Mouse (Mus musculus) fat pad, adult 2 months (tissue): ENCODE data around the gene Slc46a3.
"Not testable (repeated sequence)": the region's sequence is repeated elsewhere in the genome, so short reads cannot be mapped to it uniquely, and the experiment has no call there.

Experiments used
- DNase-seq: peaks from one replicate; pipeline ENCODE4 v3.0.0-alpha.2; 2011; ENCODE audit warnings: low read depth, low spot score; ENCODE audit errors: extremely low read depth

Gene Slc46a3

DNA sequence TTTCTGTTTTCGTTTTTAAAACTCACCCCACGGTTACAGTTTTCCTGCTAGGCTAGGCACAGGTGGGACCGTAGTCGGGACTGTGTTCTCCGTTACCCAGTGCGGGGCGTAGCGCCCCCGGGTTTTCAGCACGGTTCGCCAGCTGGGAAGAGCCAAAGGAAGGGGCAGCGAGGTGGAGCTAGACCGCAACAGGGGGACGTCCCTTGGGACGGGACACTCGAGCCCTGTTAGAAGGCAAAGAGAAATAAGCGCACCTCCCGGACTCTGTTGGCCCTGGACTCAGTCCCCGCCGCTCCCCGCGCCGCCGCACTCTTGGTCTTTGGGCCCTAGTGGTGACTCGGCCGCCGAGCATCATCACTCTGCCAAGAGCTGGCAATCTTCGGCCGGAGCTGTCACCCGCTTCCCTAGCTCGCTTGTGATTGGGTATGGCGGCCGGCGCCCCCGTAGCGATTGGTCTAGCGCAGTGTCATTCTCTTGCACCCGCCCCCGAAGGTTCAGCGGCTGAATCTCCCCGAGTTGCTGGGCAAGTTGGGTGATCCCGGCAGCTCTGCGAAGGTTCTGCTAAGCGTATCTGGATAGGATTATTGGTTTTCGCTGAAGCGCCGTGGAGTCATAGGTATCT is at the start of gene Slc46a3:
TSS of gene Slc46a3 (minus strand) at position 361 of the 622 bp plus-strand sequence.
- DNase-seq: no peak

DNA sequence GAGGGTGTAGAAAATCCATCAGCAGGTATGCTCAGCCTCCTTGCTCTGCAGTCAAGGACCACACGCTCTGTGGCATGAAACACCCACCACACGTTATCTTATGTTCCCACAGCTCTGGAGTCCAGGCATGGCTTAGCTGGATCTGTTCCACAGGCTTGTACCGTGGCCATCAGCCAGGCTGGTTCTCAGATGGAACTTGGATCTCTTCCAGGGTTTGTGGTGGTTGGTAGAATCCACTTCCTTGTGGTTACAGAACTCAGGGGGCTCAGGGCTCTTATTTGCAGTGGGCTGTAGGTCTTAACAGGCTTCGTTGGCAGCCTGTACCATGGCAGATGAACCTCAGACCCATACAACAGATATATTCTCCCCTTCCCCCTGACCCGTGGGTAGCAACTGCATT is 44.6 kb upstream of the Slc46a3 start:
- no peak for DNase-seq

DNA sequence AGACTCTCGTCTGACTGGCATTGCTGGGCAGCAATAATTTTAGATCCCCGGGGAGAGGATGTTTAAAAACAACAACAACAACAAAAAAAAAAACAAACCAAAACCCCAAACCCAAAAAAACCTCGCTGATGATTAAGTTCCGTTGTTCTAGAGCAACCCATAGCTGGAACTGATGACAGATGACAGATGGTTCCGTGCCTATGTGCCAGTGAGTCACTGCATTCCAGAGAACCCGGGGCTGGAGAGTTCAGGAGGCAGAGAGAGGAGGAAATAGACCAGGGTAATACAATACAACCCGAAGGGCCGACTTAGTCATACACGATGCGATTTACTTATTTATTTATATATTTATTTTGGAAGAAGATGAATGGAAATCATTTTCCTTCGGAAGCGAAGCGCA is 40.5 kb upstream of the Slc46a3 start:
- no peak for DNase-seq

DNA sequence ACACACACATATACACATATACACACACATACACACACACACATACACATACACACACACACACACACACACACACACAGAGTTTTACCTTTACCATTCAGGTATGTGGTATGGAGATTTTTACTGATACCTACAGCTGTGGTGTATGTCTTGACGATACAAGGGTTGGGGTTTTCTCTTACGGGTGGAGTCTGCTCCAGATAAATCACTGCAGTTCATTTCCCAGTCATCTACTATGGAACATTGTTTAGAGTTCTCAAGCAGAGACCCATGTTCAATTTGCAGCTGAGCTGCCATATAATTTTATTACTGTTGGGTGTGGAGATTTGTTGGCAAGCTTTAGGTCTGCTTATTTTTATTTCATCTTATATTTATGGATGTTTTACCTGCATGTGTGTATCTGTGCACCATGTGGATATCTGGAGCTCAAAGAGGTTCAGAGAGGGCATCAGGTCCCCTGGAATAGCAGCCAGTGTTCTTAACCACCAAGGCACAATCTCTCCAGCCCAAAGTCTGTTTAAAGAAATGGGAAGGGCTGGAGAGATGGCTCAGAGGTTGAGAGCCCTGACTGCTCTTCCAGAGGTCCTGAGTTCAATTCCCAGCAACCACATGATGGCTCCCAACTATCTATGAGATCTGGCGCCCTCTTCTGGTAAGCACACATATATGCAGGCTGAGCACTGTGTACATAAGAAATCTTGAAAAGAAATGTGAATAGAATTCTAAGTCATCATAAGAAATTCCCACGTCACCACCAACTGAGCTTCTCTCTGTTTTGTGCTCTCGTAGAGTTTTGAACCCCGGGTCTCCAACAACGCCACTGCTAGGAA is 34.3 kb upstream of the Slc46a3 start:
- no peak for DNase-seq

DNA sequence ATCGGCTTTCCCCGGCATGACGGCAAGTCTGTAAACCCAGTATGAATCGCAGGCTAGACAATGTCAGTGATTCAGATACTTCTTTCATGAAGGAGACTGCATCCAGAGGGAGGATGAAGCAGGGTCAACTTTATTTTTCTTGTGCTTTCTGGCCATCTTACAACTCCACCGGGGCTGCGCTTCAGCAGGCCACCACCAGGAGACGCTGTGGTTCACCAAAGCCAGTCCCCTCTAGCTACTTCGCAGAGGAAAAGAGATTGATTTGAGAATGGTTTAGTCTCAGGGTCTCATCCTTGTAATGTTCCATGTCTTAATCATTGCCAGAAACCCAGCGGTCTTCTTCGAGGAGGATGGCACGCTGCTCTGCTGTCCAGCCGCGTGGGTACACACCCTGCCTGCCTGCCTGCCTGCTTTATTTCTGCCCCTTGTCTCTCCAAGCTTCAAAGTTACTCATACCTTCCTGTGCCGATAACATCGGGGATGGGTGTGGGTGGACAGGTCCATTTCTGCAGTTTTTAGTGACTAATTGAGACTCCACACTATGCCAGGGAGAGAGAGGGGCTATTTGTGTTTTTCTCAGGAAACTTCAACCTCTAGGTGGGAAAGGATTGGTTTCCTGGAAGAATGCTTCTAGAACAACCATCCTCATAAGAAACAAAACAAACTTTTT is 31.5 kb upstream of the Slc46a3 start:
- DNase-seq: no peak

DNA sequence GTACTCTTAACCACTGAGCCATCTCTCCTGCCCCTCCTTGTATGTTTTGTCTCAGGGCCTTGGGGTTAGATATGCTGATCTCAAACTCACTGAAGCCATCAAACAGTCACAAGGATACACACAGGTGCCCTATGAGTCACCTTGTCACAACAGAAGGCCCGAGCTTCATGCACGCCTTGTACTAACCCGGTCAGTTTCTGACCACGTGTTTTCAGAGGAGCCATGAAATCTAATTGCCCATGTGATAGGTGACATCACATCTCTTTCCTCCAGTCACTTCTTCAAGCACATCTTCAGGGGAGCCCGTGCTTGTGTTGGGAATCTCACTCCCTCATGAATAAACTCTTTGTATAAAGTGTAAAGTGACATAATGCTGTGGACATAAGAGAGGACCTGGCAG is 30.0 kb upstream of the Slc46a3 start:
- no peak for DNase-seq

DNA sequence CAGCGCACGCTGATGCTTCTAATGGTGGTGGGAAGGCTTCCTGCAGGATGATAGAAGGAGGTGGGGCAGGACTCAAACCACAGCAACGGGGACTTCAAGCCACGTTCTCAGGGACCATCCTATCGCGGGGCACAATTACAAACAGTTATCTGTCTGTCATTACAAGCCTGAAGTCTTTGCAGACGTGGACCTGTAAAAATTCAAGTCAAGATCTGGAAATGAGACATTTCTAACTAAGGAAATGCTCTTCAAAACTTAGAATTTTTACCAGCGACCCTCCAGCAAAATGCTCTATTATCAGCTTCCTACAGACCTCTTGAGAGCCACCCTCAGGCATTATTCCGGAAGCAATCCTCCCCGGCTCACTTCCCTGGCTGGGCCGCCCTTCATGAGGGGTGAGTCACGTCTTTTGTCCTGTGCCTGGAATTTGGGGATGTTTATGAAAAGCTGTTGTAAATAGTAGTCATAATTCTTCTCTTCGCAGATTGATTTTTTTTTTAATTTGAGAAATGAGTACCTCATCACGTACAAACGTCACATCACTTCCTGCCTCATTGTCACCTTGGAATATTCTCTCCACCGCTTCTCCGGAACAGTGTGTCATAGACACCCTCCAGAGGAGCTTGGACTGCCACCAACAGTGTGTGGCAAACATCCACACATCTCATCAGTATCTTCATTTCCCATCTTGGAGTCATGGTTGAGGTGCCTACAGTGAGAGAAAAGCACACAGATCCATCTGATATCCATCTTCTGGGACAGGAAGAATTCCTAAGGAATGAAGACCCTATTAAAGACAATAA is 23.6 kb upstream of the Slc46a3 start:
- no peak for DNase-seq

DNA sequence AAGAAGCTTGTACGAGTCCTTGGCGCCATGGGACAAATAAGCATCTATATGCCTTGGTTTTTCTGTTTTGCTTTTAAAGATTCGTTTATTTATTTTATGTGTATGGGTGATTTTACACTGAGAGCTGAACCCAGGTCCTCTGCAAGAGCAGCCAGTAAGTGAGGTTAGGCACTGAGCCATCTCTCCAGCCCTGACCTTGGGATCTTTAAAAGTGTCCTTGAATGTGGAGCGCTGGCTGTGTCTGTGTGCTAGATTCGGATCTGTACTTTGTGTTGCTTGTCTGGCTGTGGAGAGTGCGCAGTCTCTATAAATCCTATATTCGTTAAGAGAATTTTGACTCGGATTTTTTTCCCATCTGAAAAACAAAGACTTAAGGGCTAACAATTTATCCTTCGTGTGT is 21.6 kb upstream of the Slc46a3 start:
- DNase-seq: no peak

DNA sequence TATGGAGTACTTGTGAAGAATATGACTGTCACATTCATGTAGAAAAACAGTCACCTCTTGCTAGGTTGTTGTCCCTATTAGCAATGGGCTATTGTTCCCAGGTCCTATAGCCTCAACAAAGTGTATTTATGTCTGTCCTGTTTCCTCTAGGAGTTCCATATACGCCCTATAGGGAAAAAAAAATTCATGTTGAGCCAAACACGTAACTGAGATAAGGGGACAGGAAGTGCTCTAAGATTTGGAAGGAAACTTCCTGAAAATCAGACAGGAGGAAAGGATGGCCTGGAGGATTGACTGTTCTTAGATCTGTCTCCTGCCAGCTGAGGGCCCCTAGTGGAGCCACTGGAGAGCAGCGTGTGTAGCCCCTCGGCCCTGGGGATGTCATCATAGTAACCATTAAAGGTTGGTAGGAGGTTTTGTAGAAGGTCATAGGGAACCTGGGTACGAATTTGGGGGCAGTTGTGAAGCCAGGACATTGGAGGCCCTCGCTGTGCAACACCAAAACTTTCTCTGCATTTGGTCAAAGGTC is 20.5 kb upstream of the Slc46a3 start:
- no peak for DNase-seq

DNA sequence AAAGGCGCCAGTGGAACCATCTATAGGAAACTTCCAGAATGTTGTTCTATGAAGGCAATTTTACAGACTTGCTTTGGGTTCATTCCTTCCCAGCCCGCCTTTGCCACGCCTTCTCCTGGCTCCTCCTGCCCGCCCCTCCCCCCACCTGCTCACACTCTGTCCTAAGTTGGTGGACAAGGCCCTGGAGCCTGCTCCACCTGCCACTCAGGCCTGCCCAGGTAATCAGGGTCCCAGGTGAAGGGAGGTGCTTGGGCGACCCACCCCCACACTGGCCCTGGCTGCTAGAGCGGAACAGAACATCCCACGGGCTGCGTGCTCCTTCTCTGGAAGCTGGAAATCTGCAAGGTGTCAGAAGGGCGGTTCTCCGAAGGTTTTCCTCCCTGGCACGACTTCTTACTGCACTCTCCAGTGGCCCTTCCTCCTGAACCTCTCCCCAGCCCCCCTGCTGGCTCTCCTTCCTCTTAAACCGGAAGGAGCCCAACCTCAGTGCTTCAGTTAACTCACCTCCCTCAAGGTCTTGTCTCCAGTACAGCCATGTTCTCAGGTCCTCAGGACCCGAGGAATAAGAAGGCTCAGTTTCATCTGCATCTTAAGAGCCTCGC is 18.7 kb upstream of the Slc46a3 start:
- DNase-seq: no peak

DNA sequence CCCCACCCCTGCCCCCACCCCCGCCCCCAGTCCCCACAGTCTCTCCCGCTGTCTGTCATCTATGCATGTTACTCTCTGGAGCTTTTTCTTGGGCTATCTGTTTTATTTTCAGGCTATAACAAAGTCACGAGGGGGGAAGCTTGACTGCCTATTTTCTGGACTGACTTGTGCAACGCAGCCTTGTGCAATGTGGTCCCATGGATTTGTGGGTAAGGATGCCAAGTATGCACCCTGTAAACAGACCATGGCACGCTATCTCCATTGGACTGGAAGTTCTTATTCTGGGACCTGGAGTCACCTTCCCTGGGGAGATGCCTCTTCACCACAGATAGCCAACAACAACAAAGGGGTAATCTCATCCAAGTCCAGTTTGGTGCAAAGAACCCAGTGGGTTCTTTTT is 17.1 kb upstream of the Slc46a3 start:
- DNase-seq: no peak

DNA sequence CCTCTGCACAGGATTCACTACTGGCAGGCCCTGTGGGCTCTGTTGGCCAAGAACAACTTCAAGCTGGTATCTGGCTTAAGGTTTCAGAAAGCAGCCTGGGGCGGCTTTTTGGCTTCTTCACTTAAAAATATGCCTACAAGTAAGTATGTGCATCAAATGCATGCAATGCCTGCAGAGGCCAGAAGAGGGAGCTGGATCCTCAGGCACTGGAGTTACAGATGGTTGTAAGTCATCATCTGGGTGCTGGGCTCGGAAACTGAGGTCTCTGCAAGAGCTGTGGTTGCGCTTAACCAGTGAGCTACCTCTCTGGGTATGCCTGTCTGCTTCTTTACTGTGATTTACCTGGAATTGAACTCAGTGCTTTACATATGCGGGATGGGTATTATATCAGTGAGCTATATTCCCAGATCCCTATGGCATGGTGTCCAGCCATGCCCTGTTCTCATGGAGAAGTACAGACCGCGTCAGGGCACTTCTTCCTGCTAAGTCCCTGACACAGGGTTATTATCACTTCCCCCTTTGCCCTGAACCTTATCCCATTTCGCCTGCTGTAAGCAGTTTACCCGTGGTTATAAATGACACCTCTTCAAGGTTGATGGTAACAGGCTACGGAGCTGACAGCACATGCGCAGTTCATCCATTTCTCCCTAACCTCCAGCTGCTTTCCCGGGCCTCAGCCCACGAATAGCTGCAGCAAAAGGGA is 16.3 kb upstream of the Slc46a3 start:
- no peak for DNase-seq

DNA sequence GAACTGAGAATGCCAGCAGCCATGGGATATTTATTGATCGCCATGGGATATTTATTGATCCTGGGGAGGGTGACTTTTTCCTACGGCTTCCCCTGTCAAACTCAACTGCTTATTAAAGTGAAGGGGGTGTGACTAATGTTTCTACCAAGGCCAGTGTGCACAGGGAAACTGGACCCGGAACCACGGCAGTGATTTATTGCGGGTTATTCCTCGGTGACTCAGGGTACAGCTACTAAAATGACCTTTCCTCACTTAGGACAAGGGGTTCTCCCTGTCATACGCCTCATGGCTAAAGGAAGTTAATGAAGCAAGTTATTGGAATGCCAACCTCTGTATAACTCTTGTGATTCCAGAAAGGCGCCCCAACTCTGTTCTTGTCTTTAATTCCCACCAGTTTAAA is 13.2 kb upstream of the Slc46a3 start:
- no peak for DNase-seq

DNA sequence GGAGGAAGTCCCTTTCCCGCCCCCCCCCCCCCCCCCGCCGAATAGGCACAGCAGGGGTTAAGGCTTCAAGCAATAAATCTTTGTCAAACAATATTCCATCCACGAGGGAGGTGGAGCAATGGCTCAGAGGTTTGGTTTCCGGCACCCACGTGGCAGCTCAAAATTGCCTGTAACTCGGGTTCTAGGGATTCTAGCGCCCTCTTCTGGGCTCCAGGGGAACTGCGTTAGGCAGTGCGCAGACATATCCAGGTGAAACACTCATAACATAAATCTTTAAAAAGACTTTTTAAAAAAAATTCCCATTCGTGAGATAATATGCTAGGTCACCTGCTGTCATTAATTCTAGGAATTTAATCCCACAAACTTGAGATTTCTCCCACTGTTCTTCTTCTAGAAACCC is 12.5 kb upstream of the Slc46a3 start:
- no peak for DNase-seq

DNA sequence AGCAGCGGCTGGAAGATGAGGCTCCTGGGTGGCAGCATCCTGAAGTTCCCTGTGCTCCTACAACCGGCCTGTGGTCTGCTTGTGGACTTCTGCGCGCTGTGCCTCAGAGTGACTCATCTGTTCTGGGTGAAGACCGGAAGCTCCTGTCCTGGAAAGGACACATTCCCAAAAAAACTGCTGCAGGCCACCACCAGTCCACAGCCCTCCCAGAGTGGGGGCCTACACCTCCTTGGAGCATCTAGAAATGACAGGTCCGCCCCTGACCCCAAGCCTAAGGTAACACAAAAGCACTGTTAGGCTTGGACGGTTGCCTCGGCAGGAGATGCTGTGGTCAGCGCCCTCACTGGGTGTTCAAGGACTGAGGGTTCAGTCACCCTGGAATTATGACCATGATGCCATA is 8.6 kb upstream of the Slc46a3 start:
- DNase-seq: no peak

DNA sequence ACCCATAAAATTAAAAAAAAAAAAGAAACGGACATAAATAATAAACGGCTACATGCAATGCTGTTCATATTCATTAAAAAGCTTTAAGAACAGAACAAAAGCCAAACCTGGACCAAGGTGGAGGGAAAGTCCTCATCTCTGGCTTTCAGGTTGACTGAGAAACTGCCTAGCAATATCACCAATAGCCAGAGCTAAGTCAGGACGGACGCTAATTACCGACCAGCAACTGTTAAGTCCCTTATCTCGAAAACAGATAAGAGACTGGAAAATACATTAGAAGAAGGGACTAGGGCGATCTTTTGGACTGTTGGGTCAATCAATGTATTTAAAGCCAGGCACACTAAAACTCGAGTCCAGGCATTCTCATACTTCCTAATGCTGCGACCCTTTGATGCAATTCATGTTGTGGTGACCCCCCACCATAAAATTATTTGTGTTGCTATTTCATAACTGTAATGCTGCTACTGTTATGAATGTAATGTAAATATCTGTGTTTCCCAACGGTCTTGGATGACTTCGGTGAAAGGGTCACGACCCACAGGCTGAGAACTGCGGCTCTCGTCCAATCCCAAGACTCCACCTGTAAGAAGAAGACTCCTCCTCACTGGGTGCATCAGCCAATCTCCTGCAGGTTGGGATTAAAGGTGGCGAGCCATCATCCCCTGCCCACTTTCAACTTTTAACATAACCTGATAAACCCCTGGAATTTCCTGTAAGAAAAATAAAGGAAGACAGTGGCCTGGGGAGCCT is 7.6 kb upstream of the Slc46a3 start:
- no peak for DNase-seq

DNA sequence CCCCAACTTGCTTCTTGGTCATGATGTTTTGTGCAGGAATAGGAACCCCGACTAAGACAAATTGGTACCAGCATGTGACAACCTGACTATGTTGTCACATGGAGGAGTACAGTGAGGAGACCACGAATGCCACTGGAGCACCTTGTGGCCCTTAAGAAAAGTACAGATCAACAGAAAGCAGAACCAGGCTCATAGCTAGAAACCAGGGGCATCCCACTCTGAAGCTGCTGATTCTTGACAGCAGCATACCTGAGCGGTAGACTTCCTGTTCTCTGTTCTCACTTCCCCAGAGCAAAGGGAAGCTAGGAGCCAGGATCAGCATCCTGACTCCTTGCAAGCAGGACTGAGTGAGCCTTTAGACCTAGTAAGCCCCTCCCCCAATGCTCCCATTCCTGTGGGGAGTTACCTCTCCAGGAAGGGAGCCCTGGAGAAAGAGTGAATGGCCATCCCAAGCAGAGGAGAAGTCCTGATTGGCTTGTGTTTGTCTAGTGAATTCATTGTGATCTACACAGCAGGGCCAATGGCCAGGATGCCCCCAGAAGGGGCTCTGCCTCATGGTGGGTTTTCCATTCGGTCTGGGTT is 4.4 kb upstream of the Slc46a3 start:
- DNase-seq: no peak

DNA sequence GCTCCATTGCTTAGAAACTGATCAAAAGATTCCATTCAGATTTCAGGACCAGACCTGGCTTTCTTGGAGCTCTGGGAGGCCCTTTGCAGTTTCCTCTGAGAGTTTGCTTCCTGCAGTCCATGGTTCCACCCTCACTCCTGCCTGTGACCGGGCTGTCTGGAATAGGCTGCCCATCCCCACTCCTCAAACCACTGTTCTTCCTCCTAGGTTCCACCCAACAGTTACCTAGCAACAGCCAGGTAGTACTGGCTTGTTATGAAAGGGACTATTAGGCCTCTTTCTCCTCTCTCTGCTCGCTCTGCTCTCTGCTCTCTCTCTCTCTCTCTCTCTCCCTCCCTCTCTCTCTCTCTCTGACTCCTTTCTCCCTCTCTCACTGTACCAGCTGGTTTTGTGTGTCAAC is 3.6 kb upstream of the Slc46a3 start:
- DNase-seq: no peak

DNA sequence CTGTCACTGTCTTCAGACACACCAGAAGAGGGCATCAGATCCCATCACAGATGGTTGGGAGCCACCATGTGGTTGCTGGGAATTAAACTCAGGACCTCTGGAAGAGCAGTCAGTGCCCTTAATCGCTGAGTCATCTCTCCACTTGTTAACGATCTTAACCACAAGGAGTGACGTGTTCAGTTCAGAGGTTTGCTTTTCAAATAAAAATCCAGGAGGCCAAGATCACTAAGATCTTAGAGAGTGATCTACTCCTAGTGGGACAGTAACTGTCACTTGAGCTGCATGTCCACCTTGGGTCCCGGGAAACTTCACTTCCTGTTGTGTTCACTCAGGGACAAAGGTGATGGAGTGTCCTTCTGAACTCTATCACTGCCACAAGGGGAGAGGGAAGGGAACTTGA is 1.9 kb upstream of the Slc46a3 start:
- not testable (repeated sequence) for DNase-seq
